Mouse (Mus musculus) small intestine, adult 2 months (tissue): ENCODE results near the gene Tmem147.

Experiments used
- CTCF ChIP-seq: fragments of 200-500 bp; IDR thresholded peaks from 2 replicates; pipeline ENCODE4 v1.5.1; 2012; ENCODE audit warnings: low read depth, mild to moderate bottlenecking, control low read depth, inconsistent platforms, low read length, moderate library complexity, mixed read lengths; ENCODE audit not compliant: insufficient replicate concordance, insufficient read length; ENCODE audit errors: extremely low read depth
- POLR2A ChIP-seq: fragments of 200-500 bp; IDR thresholded peaks from 2 replicates; pipeline ENCODE4 v1.6.1; 2012; ENCODE audit warnings: low read depth, mild to moderate bottlenecking, control low read depth, inconsistent platforms, low read length, moderate library complexity

DNA sequence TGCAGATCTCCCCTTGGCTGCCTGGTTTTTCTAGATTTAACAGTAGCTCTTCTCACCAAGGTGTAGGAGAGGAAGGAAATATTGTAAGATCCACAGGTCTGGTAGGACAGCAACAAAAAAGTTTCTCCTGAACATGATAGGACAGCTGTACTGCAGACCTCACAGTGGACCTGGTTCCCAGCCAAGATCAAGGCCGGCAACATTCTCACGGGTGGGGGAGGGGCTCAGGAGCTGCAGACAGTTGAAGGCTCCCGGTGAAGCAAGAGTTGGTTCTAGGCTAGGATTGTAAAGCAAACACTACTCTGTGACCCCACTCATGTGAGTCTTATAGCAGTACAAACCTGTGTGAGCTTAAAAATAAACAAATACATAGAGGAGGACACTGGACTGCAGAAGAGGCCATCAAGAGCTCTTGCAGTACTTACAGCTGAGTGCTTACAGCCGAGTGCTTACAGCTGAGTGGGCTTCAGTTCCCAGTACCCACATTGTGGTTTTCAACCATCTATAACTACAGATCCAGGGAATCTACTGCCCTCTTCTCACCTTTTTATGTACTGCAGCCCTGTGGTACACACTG is 14.8 kb upstream of the Tmem147 start:
- TF ChIP-seq CTCF (no peak), POLR2A (no peak)
